Mouse (Mus musculus) liver, embryonic 14.5 days (tissue): ENCODE measurements at regions not wholly inside any gene's neighbourhood (a gene's known extent, or its start where the extent isn't known, plus 50 kb on each side); places are given as distances from the start of the nearest gene placed in this dataset.

Experiments used
- ATAC-seq: fragments of 200-750 bp; cut with Nextera tagmentation; 2 replicates; pipeline ENCODE4 v1.8.0; 2017; ENCODE audit warnings: moderate number of reproducible peaks, mild to moderate bottlenecking, moderate library complexity; ENCODE audit not compliant: insufficient read depth
- DNase-seq, 3 experiments: peaks; one replicate each; pipeline ENCODE4 v3.0.0-alpha.2; 2012 to 2013; ENCODE audit warnings: low read depth in 3 of 3, low spot score in 3 of 3
- H3K27ac ChIP-seq: fragments of 300-500 bp; sonication (generic); 2 replicates; pipeline ENCODE4 v1.5.1; 2014; ENCODE audit warnings: moderate library complexity, mild to moderate bottlenecking, control low read depth, inconsistent platforms
- H3K27me3 ChIP-seq: fragments of 300-500 bp; sonication (generic); 2 replicates; pipeline ENCODE4 v1.6.1; 2014; ENCODE audit warnings: mild to moderate bottlenecking, low read length, moderate library complexity; ENCODE audit not compliant: control insufficient read depth, insufficient read depth
- H3K36me3 ChIP-seq: fragments of 300-500 bp; sonication (generic); replicated peaks from 2 replicates; pipeline ENCODE4 v1.6.1; 2014; ENCODE audit warnings: low read depth; ENCODE audit not compliant: control insufficient read depth, insufficient read depth
- H3K4me1 ChIP-seq, 2 experiments: fragments of 200-500 bp in 1 of 2; fragments of 300-500 bp in 1 of 2; sonication (generic) in 1 of 2; replicated peaks; 2 replicates each; pipeline ENCODE4 v1.6.1; 2012 to 2014; ENCODE audit warnings: antibody characterized with exemption in 1 of 2, inconsistent platforms in 1 of 2, low read length in 1 of 2; ENCODE audit not compliant: control insufficient read depth in 2 of 2, insufficient read depth in 2 of 2
- H3K4me2 ChIP-seq: fragments of 300-500 bp; sonication (generic); 2 replicates; pipeline ENCODE4 v1.6.1; 2014; ENCODE audit warnings: low read depth, mild to moderate bottlenecking, control low read depth, moderate library complexity
- H3K4me3 ChIP-seq, 2 experiments: fragments of 200-500 bp in 1 of 2; fragments of 300-500 bp in 1 of 2; sonication (generic) in 1 of 2; 2 replicates each; pipeline ENCODE4 v1.5.1; 2012 to 2014; ENCODE audit warnings: low read depth in 2 of 2, low read length in 2 of 2, mild to moderate bottlenecking in 2 of 2, control low read depth in 1 of 2, inconsistent platforms in 1 of 2, moderate library complexity in 1 of 2; ENCODE audit not compliant: insufficient read depth in 1 of 2
- H3K9ac ChIP-seq: fragments of 300-500 bp; sonication (generic); replicated peaks from 2 replicates; pipeline ENCODE4 v1.6.1; 2014; ENCODE audit warnings: mild to moderate bottlenecking, control low read depth, moderate library complexity
- H3K9me3 ChIP-seq: fragments of 300-500 bp; sonication (generic); 2 replicates; pipeline ENCODE4 v1.6.1; 2016; ENCODE audit warnings: low read length, mixed read lengths; ENCODE audit not compliant: control insufficient read depth
- CTCF ChIP-seq: IDR thresholded peaks from 2 replicates; pipeline ENCODE4 v1.5.1; 2016; ENCODE audit warnings: antibody characterized with exemption, low read depth, control low read depth
- EP300 ChIP-seq: IDR thresholded peaks from 2 replicates; pipeline ENCODE4 v1.6.1; 2016; ENCODE audit warnings: antibody characterized with exemption, low read depth
- WGBS: fragments of 180-500 bp; shearing (Covaris S2); extraction: QIAGEN DNeasy Blood & Tissue Kit; methylation state at CpG from one replicate; pipeline ENCODE4 v1.1.7; 2014; ENCODE audit not compliant: insufficient replicate concordance; 5-methylcytosine and 5-hydroxymethylcytosine counted together

DNA sequence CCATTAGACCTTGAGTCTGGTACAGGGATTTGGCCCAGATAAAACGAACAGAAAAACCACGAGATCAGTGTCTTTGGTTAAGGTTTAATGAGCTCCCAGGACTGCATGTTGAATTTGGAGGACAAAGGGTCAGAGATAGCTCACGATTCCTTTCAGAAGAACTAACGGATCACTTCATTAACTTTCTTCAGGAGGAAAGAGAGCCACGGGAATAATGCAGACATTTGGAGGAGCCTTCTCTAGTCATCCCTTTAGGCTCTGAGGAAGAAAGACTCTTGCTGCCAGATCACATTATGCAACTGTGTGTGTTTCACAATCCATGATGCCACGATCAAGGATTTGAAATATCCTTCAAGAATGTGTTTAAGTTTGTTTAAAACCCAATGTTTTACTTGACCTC is 83.7 kb upstream of the Gm12728 start:
- TF ChIP-seq EP300 (no peak), CTCF (no peak)
- Histone ChIP-seq H3K27ac (no peak overlapping the region), H3K4me1 (no peaks in the 10 kb centered on the region), H3K9me3 (no peaks in the 10 kb centered on the region), H3K27me3 (no peaks in the 10 kb centered on the region), H3K9ac (no peak overlapping the region), H3K4me3 (no peak overlapping the region), H3K4me2 (no peak overlapping the region), H3K36me3 (no peaks in the 10 kb centered on the region)
- ATAC-seq (no peak), DNase-seq (no peak)
- 45% methylated on average over 6 of the region's 6 CpGs for WGBS

DNA sequence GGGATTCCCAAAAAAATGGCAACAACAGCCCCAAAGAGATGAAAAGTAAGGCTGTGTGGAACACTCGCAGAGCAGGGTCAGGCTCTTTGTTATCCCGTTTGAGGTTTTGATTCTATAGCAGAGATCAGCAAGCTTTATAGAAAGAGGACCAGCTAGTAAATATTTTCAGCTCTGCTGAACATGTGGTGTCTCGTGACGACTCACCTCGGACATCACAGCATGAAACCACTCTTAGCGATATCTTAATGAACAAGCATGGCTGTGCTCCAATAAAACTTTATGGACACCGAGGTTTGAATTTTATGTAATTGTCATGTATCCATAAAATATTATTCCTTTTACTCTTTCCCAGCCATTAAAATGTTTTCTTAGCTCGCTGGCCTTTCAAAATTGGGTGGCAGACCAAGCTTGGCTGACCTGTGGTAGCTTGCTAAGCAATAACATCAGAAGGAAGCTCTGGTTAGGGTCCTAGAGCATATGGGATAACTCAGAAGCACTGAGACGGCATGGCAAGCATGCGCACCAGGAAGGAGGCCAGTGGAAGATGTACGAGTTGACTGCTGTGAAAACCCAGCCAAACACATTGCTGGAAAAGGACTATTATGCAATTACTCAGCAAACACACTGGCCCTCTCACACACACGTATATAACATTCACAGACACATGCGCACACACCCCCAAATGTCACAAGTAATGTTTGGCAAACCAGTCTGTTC is 81.4 kb upstream of the Gm12728 start:
- Histone ChIP-seq H3K27ac (no peak overlapping the region), H3K9me3 (no peaks in the 10 kb centered on the region), H3K4me1 (no peaks in the 10 kb centered on the region), H3K27me3 (no peaks in the 10 kb centered on the region), H3K9ac (no peak overlapping the region), H3K36me3 (no peaks in the 10 kb centered on the region), H3K4me3 (no peak overlapping the region), H3K4me2 (no peak overlapping the region)
- WGBS, result 71% methylated on average over 13 of the region's 13 CpGs
- TF ChIP-seq CTCF (no peak), EP300 (no peak)
- ATAC-seq (no peak), DNase-seq (no peak)

DNA sequence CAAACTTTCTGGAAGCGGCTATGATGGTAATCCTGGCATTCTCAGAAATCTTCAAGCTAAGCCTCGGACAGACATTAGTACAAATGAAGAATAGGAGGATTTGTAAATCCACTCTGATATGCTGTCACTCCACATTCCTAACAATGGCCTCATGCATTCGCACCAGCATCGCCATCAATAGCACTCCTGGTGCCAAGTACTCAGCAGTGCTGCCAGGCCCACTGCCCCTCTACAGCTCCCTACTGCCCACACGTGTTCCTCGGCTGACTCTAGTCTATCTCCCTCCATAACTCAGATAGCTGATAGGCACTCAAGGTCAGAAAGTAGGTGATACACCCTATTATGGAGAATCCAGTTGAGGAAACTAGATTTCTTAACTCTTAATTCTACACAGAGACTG is 75.7 kb upstream of the Gm12728 start:
- 65% methylated on average over 6 of the region's 6 CpGs for WGBS
- DNase-seq (no peak), ATAC-seq (no peak)

DNA sequence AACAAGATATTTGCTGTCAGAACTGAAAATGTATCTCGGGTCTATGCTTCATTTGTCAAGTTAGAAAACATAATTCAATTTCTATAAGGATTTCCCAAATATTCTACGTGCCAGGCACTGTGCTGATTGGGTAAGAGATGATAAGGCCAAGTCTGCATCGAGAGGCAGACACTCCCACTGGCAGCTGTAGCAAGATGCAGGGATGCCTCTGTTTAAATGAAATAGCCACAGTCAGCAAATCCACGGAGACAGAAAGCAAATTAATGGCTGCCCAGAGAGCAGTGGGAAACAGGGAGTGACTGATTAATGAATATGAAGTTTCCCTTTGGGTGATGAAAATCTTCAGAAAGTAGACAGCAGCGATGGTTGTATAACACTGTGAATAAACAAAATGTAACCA is 71.6 kb upstream of the Gm12728 start:
- Histone ChIP-seq H3K4me3 (no peak overlapping the region), H3K9ac (no peak overlapping the region), H3K27me3 (no peaks in the 10 kb centered on the region), H3K27ac (no peak overlapping the region), H3K4me2 (no peak overlapping the region), H3K9me3 (peaks cover 2% of the 10 kb centered on the region), H3K4me1 (no peaks in the 10 kb centered on the region), H3K36me3 (no peaks in the 10 kb centered on the region)
- TF ChIP-seq CTCF (no peak), EP300 (no peak)
- DNase-seq, result no peak
- ATAC-seq, result no peak
- 46% methylated on average over 5 of the region's 5 CpGs for WGBS

More for the DNA sequence above, 75.7 kb upstream of the Gm12728 start:
- Histone ChIP-seq H3K27ac (no peak overlapping the region), H3K9ac (no peak overlapping the region), H3K4me1 (no peaks in the 10 kb centered on the region), H3K27me3 (no peaks in the 10 kb centered on the region), H3K9me3 (peaks cover 2% of the 10 kb centered on the region), H3K36me3 (no peaks in the 10 kb centered on the region), H3K4me2 (no peak overlapping the region), H3K4me3 (no peak overlapping the region)
- TF ChIP-seq CTCF (no peak), EP300 (no peak)

DNA sequence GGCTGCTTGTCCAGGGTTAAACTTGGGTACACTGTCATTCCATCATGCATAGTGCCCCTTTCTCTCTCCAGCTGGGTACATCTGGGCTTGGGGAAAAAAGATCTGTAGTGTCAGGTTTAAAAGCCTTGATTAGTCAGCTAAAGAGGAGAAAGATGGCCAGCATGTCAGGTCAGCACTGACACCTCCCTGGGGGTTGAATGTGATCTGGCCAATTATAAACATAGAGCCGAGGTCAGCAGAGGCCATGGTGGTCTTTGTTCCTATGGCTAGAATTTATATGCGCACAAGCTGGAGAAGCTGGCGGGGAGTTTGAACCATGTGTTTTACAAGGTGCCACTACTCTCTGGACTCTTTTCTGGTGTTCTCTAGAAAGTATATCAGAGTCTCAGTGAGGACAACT is 61.0 kb upstream of the Gm12728 start:
- Histone ChIP-seq H3K4me2 (no peak overlapping the region), H3K9ac (no peak overlapping the region), H3K27me3 (no peaks in the 10 kb centered on the region), H3K36me3 (no peaks in the 10 kb centered on the region), H3K9me3 (no peaks in the 10 kb centered on the region), H3K4me1 (no peaks in the 10 kb centered on the region), H3K27ac (no peak overlapping the region), H3K4me3 (no peak overlapping the region)
- ATAC-seq, result no peak
- DNase-seq, result no peak
- TF ChIP-seq CTCF, result no peak
- no peak for TF ChIP-seq EP300
- WGBS, result 64% methylated on average over 3 of the region's 3 CpGs
